Mouse (Mus musculus) left cerebral cortex, adult 6 months (tissue): ENCODE data around the gene Tpp2. TPM values are rescaled to one million over a fixed set of nuclear protein-coding genes. Genes with fewer than 3 reads are reported as not detected.

Source experiments
- long read RNA-seq, 2 experiments: library from polyadenylated mRNA; unstranded; transcript quantifications; one replicate each; pipeline ENCODE4 v2.0.0; 2019 to 2020
- polyA plus RNA-seq: library from polyadenylated mRNA; unstranded; fragments of <200 nt; fragmentation: Nextera tagmentation; gene quantifications from 2 replicates; pipeline ENCODE4 v1.2.3, GENCODE M21; 2021

The Tpp2 gene
- 18.0 and 24.8 TPM in 2 replicates for polyA plus RNA-seq
- long read RNA-seq, experiment 1, full-length matches to known transcripts: 32 of 131 reads
- long read RNA-seq, experiment 1, partial matches to known transcripts: 88 of 131 reads
- long read RNA-seq, experiment 1, other reads (novel, unspliced or antisense): 11 of 131 reads
- long read RNA-seq, experiment 2, full-length matches to known transcripts: 9 of 54 reads
- long read RNA-seq, experiment 2, partial matches to known transcripts: 42 of 54 reads
- long read RNA-seq, experiment 2, other reads (novel, unspliced or antisense): 3 of 54 reads

GRCm38 (mm10) chr1:43933488-43934415, at the start of gene Tpp2:
Tpp2 (plus strand) TSS chr1:43933647.

GRCm38 (mm10) chr1:44019934-44020333, 86.5 kb downstream of the Tpp2 start, which contains the start of gene Mettl21c:
Mettl21c (minus strand) TSS chr1:44020034.

Other genes starting within 250 kb of the Tpp2 start
- 5.8 and 16.2 TPM in 2 replicates for gene 1500015O10Rik, start 203.0 kb upstream of the Tpp2 start, polyA plus RNA-seq
- 28.9 and 29.2 TPM in 2 replicates for gene Uxs1, start 105.8 kb upstream of the Tpp2 start, polyA plus RNA-seq
- not detected in 2 replicates for gene Mettl21c, start 86.4 kb downstream of the Tpp2 start, polyA plus RNA-seq
- not detected in 2 replicates for gene Gm8251, start 128.3 kb downstream of the Tpp2 start, polyA plus RNA-seq
- 21.6 and 22.5 TPM in 2 replicates for gene Tex30, start 168.8 kb downstream of the Tpp2 start, polyA plus RNA-seq
- gene Kdelc1, start 185.2 kb downstream of the Tpp2 start, polyA plus RNA-seq: 3.5 and 5.0 TPM in 2 replicates
- gene Bivm, start 185.3 kb downstream of the Tpp2 start, polyA plus RNA-seq: 6.1 and 7.1 TPM in 2 replicates
- gene Ercc5, start 214.1 kb downstream of the Tpp2 start, polyA plus RNA-seq: 6.8 and 8.7 TPM in 2 replicates